Mouse (Mus musculus) CH12F3 (cell line): ENCODE measurements around the gene Homer3.

Source experiments
- in situ Hi-C: fragments of 300-500 bp; cut with MboI; formaldehyde crosslinking; loops from 2 replicates; pipeline ENCODE4 v1.14.3; 2020; ENCODE audit warnings: low sequenced_read_pairs

The Homer3 gene

DNA sequence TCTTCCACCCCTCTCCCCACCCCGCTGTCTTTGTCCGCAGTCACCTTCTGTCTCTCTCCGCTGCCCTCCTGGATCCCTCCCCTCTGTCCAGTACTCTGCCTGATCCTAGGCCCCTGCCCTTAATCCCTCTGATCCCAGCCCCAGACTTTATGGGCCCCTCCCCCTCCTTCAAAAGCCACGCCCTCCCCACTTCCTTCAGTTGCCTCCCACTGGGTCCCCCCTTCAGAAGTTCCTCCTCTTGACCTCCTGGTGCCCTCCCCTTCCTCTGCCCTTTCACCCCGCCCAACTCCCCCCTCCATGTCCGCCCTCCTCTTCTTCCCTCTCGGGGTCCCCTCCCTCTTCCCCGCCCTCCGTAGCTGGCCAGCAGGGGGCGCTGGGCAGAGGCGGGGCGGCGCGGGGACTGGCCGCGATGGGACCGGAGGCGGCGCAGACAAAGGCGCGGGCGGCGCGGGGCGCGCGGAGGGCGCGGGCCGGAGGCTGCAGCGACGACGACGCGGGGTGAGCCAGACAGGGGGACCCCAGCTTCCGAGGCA lies at the start of gene Homer3:
Homer3 (plus strand) TSS at position 225 of the 533 bp plus-strand sequence.
- in situ Hi-C loops = no loop called here

DNA sequence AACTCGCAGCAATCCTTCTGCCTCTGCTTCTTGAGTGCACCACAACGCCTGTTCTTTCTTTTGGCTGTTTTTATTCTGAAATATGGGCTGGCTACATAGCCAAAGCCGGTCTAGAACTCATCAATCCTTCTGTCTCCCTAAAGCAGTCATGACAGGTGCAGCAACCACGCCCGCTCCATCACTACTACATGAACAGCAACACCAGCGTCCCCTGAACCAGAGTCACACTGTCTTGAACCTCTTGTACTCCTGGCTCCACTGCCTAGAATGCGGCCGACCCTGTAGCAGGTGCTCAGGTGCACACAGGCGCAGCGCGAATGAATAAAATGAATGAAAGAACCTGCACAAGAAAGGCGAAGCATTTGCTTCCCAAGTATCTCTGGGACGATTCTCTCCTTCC lies 49.0 kb upstream of the Homer3 start:
- in situ Hi-C loops = no loop called here

- in situ Hi-C loops = no loop called here
Measured at GRCm38 (mm10) chr8:70234080-70234780, 48.4 kb upstream of the Homer3 start, which contains the start of the genes Sugp2 and Armc6. Gene Sugp2 (plus strand): TSS chr8:70234226. Gene Armc6 (minus strand): TSS chr8:70234466.

GRCm38 (mm10) chr8:70234781-70235128 lies 47.9 kb upstream of the Homer3 start:
- in situ Hi-C loops = no loop called here

GRCm38 (mm10) chr8:70237842-70238241 lies 44.8 kb upstream of the Homer3 start:
- in situ Hi-C loops = no loop called here

- in situ Hi-C loops = no loop called here
Measured at GRCm38 (mm10) chr8:70240642-70241041, 42.0 kb upstream of the Homer3 start.

DNA sequence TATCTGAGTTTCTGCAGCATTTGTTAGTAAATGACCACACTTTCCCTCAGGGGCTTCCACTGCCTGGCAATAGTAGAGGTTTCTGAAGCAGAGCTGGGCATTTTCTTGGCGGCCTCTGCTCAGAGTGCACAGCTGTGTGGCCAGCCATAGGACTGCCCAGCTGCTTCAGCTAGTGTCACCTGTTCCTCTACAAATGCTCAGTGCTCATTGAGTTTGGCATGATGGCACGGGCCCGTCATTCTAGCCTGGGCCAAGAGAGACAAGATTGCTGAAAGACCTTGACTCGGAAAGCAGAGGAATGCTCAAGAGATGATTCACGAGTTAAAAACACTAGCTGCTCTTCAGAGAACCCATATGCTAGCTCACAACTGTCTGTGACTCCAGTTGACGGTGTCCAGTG lies 36.0 kb upstream of the Homer3 start:
- in situ Hi-C loops = no loop called here

DNA sequence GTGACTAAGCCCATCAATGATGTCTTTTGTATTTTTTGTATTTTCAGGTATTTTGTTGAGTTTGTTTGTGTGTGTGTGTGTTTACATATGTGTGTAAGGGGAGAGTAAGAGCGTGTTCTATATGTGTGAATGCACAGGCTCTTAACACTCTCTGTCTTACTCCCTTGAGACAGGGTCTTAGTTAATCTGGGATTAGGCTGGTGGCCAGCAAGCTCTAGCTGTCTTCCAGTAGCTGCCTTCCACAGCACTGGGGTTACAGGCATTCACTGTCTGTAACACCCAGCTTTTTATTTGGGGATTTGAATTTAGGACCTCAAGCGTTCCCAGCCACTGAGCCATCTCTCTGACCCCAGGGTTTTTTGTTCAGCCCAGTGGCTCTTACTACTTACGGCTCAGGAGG lies 34.8 kb upstream of the Homer3 start:
- in situ Hi-C loops = no loop called here

DNA sequence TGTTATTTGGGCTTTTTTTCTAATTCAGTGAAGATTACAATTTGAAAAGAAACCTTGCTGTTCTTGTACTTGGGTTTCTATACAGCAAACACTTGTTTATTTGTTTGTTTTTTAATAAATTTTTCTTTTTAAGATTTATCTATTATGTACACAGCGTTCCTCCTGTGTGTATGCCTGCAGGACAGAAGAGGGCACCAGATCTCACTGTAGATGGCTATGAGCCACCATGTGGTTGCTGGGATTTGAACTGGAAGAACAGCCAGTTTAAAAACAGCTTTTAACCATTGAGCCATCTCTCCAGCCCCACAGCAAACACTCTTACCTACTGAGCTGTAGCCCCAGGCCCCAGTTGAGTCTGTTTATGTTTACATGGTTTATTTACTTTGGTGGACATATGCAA lies 28.0 kb upstream of the Homer3 start:
- in situ Hi-C loops = no loop called here

- in situ Hi-C loops = no loop called here
Measured at GRCm38 (mm10) chr8:70257456-70257855, 25.2 kb upstream of the Homer3 start.

DNA sequence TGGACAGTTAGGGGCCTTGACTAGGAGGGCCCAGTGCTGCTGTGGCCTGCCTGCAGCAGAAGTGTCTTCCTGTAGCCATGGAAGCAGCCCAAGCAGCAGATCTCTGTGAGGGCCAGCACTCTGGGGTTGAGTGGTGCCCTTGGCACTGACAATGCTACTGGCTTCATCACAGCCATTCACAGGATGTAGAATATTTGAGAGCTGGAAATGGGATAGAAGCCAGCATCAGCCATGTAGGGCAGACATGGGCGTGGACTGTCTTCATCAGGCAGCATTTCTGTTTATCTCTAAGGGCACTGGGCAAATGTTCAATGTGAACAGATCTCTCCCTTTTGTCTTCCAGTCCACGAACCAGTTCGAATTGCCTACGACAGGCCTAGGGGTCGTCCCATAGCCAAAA lies 24.0 kb upstream of the Homer3 start:
- in situ Hi-C loops = no loop called here

DNA sequence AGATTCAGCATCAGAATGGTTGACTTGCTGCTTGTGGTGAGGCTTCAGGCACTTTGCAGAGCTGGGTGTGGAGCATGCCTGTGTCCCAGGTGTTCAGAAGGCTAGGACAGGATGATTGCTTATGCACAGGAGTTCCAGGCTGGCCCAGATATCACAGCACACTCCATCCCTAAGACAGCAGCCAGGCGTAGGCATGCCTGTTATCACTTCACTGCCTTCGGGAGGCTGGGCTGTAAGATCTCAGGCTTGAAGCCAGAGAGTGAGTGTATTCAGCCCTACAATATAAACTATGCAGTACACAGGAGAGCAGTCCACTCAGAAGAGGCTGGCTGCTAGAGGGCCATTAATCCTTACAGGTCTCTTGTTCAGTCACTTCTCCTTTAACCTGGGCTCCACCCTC lies 23.6 kb upstream of the Homer3 start:
- in situ Hi-C loops = no loop called here

DNA sequence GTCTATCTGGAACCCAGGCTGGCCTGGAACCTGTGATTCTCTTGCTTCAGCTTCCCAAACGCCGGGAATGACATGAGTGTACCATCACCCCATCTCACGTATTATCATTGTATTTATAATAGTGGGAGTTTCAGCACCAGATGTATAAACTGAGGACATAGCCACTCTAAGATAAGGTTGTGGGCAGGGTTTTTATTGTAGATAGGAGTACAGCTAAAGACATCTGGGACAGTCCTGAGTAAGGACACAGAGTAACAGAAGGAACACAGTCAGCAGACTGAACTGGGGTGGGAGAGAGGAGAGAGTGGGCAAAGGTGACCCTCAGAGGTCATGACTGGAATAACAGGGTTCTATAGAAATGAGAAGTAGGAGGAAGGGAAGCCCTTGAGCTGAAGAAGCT lies 15.0 kb upstream of the Homer3 start:
- in situ Hi-C loops = no loop called here

DNA sequence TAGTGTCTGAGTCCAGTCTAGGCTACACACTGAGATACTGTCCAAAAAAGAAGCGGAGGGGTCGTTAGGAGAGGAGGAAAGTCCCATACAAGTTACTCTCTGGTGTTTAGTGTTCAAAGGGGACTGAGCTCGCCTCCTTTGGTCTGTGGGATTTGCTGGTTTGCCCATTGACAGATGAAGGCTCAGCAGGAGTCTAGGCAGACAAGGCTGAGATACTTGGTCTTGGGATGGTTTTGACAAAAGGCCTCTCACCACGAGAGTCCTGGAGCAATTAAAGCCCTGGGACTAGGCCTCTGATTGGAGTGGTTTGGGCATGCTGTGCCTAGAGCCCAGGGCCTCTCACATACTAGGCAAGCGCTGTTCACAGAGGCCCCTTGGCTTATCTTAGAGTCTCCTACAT lies 14.3 kb upstream of the Homer3 start:
- in situ Hi-C loops = no loop called here

- in situ Hi-C loops = no loop called here
Measured at GRCm38 (mm10) chr8:70268799-70269565, 13.6 kb upstream of the Homer3 start.

DNA sequence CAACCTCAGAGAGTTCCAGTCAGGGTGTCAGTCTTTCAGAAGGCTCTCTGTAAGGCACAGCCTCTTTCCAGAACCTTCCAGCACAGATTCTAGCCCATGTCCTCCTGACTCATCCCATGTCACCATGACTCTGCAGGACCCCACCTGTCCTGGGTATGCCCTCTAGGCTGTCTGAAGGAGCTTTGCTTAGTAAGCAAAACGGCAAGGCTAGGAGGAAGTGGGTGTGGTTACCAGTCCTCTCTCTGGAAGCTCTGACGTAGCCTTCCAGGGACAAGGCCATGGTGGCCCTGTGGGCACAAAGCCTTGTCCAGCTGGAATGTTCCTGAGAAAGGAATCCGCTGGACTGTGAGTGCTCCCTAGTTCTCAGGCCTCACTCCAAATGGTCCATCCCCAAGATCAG lies 9.7 kb upstream of the Homer3 start:
- in situ Hi-C loops = no loop called here

GRCm38 (mm10) chr8:70274350-70274749 lies 8.3 kb upstream of the Homer3 start:
- in situ Hi-C loops = no loop called here

- in situ Hi-C loops = no loop called here
Measured at GRCm38 (mm10) chr8:70276476-70276875, 6.2 kb upstream of the Homer3 start.

GRCm38 (mm10) chr8:70278175-70278574 lies 4.5 kb upstream of the Homer3 start:
- in situ Hi-C loops = no loop called here

GRCm38 (mm10) chr8:70279266-70279665 lies 3.4 kb upstream of the Homer3 start:
- in situ Hi-C loops = no loop called here

DNA sequence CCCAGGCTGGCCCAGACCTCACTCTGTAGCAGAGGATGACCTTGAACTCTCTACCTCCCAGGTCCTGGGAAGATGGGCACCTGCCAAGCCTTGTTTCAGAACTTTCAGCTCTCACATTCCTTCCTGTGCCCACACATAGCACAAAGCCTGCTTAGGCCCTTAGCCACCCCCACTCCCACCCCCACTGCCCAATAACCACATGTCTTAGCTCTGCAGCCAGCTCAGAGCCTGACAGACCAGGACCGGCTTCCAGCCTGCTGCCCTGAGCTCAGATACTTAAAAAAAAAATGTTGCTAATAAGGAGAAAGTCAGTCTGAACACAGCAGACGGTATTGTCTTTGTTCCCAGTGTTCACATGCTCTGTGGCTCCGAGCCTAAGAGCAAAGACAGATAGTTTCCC lies 1.6 kb upstream of the Homer3 start:
- in situ Hi-C loops = no loop called here
